Mouse (Mus musculus): ENCODE results near the gene Tbc1d22a.

Gene Tbc1d22a

DNA sequence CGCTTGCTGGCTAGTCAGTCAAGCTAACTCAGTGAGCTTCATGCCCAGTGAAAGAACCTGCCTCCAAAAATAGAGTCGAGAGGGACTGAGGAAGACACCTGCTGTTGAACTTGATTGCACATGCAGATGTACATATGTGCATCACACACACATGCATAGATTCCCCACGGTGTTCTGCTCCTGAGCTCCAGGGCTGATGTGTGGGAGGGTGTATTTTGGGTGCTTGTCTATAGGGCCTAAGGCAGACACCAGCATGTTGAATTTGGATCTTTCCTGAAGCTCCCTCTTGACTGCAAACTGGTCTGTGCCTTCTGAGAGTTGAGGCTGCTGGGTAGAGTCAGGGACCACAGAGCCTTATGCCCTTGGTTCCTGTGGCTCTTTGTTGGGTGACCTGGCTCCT is 23.8 kb downstream of the Tbc1d22a start:
- no peak for DNase-seq

DNA sequence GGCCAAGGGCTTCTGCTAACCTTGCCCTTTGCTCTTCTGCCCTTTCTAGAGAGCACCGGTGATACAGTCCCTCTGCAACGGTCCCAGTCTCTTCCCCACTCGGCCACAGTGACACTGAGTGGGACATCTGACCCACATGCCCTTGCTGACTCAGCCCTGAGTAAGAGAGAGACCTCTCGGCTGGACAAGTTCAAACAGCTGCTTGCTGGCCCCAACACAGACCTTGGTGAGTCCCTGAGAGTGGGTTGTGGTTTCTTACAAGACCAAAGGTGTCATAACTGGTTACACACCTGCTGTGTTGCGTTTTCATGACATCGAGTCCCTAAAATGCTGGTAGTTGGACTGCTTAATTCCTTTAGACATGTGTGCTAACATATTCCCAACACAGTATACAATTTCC is 24.8 kb downstream of the Tbc1d22a start:
- no peak for DNase-seq

DNA sequence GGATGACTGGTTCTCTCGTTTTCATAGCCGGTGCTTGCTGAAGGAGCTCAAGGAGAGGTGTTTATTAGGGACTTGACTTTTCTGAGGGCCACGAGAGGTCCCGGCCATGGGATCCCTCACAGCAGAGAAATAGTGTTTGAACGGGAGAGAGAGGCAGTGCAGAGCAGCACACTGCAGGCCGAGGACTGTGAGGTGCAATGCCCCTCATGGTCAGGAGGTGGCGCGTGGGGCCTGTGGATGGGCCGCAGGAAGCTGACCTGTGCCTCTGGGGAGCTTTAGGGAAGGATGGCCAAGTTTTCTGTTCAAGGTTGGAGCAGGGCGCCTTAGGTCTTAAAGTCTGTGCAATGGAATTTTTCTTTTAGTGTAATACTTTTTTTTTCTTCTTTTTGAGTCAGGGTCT is 25.5 kb downstream of the Tbc1d22a start:
- DNase-seq, result peak; percentile 79 to 85

DNA sequence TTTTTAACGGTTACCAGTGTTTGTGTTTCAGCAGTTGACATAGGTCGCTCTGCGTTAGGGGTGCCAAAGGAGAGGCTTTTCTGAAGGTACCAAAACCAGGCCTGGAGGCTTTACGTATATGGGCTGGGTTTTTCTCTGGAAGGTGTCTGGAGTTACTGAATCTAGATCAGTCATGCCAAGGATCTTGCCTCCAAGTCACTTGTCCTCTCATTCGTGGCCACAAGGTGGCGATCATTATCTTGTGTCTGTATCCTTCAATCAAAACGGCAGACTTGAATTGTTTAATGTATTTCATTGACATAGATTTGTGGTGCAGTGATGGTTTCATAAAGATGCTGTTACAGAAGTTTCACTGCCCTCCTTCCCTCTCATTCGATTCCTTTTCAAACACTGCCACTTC is 29.4 kb downstream of the Tbc1d22a start:
- DNase-seq, result peak; percentile 84 to 89

DNA sequence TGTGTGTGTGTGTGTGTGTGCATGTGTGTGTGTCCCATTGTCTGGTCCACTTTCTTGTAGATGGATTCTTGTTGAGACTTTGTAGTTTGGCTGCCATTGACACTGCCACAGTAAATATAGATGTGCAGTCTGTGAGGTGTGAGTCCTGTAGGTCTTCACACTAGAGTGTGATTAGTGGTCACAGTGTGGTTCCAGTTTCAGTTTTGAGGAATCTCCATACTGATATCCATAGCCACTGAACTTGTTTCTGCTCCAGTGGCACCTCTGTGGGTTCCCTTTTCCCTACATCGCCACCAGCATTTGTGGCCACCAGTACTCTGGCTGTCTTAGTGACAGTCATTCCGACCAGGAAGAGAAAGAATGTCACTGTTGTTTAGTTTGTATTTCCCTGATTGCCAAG is 30.1 kb downstream of the Tbc1d22a start:
- no peak for DNase-seq

DNA sequence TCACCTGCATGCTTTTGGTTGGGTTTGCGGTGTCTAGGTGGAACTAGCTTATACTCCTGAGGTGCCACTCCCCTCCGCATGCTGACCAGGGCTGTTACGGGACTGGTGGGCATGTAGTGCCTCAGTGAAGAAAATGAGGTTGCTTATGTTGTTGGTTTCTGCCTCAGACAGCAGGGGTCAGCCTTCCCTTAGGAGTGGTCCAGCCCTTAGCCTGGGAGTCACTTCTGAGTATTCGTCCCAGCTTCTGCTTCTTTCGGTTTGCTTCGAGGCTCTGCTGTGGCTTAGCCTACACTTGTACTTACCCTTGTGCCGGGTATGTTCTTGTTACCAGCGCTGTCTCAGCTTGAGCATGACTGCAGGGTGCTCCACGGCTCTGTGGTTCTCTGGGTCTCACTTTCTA is 36.0 kb downstream of the Tbc1d22a start:
- peak; percentile 57 to 59 for DNase-seq

DNA sequence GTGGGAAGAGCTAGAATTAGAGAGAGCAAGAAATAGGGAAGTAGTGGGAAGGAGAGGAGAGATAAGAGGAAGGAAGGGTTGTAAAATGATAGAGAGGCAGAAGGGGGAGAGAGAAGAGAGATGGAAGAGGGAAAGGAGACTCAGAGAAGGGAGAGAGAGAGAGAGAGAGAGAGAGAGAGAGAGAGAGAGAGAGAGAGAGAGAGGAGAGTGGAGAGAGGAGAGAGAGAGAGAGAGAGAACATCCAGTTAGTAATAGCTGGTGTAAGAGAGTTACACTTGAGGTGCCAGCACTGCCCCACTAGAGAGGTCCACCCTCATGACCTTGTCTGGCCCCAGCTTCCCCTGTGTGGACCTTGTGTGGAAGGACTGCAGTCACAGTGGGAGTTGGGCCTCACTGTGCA is 37.9 kb downstream of the Tbc1d22a start:
- DNase-seq, result no peak

DNA sequence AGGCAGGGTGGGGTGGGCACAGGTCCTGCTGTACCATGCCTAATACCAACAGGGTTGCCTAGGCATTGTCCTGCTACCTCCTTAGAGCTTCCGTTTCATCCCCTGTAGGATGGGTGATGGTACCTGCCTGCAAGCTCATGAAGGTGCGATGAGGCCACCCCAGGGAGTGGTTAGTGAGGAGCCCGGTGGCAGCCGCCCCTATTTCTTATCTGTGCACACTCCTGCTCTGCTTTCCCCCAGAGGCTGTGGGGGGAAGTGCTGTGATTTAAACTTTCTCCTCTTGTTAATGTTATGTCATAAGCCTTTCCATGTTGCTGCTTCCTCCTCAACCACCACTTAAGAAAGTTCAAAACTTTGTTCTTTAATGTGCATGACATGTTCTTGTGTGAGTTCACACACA is 38.4 kb downstream of the Tbc1d22a start:
- no peak for DNase-seq

DNA sequence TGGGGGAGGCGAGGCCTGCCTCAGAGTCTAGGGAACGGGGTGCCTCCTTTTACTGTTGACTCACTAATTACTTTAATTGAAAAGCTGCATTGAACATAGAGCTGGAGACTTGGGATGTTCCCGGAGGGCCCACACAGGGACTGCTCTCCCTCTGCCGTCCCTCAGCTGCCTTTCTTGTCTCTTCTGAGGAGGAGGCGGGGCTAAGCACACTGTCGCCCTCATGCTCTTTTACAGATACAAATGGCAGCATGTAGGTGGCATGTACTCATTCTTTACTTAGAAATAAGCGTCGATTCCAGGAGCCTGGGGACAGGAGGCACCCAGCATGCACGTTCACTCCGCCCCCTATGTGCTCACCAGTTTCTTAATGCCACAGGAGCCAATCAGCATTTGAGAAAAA is 39.2 kb downstream of the Tbc1d22a start:
- no peak for DNase-seq

DNA sequence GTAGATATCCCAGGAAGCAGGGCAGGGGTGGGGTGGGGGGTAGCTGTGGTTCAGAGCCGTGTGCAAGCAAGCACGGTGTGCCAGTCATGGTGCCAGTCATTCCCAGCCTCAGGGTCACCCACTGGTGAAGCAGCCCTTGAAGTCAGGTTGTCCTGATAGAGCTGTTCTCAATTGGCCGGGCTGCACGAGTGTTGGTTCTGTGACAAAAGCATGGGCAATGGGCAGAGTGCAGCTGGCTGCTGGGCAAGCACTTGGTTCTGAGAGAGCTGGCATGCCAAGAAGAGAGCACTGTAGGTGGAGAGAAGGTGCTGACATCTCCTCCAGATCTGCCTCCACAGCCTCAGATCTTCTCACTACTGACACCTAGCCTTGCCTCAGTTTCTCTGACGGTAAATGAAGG is 41.9 kb downstream of the Tbc1d22a start:
- no peak for DNase-seq

DNA sequence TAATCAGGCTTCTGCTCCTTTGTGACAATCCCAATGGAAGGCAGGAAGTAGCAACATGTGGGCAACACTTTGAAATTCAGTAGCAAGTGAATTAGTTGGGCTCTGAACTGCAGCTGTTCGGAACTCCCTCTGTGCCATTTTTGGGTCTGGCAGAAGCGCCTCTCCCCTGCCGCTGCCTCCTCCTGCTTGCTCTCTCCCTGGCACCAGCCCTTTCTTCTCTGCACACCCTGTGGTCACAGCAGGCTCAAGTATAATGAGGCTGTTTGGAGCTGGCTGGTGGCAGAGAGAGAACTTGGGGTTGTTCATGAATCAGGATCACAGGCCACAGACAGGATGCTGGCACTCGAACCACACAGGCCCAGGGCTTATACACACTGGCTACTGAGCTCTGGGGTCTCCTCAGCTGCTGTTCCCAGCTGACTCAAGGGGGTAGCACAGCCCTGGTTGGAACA is 42.5 kb downstream of the Tbc1d22a start:
- DNase-seq, result no peak

DNA sequence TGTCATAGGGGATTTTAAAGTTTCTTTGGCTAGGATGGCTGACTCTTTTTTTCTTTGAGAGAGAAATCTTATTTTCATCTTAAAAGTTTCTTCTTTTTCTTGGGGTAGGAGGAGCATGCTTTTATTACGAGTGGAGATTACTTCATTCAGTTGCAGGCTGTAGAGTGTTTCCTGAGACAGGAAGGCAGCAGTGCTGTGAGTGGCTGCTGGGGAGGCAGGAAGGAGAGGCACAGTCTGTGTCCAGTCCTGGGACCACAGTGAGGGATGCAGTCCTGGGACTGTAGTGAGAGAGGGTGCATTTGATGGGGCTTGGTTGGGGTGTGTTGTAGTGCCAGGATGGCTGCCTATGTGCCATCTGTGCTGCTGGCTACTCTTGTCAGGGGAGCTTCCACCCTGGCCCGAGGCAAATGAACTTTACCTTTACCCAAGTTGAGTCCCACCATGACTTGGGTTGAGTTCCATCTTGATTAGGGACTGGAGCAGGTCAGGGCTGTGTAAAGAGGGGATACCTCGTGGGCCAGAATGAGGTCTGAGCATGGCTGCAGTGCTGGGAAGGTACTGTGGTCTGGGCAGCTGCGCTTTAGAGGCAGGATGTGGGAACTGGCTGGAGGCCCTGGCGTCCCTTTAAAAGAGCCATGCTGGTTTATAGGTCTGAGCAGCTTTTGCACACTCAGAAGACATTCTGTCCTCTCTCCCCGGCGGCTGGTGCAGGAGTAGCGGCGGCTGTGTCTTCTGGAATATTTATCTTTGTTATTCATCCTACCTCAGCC is 43.8 kb downstream of the Tbc1d22a start:
- DNase-seq, result no peak

DNA sequence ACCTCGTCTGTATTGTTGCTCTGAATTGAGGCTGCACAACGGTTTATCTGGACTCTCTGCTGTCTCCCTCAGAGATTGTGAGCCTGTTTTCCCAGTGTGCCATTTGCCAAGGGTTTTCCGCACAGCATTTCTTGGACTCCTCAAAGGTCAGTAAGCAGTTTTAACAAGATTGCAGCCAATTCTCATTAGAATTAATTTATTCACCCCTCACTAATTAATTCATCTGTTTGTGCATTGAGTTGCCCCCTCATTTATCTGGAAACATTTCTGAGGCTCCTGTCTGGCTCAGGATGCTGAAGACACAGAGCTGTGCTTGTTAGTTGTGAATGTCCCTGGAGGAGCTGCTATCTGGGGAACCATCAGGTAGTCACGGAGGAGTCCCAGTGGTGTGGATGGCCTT is 45.0 kb downstream of the Tbc1d22a start:
- DNase-seq, result no peak

DNA sequence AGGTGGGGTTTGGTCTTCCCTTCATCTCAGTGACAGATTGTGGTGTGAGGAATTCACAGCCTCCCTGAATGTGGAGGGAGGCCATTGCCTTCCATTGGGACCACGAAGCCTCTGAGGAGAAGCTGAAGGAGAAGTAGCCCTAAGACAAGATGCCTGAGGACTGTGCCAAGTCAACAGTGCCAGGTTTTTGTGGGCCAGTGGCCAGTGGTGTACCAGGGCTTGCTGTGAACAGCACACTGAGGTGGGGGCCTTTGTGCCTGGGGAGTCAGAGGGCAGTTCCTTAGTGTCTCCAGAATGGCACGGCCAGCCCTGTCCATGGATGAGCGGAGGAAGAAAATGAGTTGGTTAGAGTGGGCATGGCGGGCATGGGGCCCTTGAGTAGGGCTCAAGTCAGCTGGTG is 45.9 kb downstream of the Tbc1d22a start:
- peak; percentile 44 to 53 for DNase-seq

DNA sequence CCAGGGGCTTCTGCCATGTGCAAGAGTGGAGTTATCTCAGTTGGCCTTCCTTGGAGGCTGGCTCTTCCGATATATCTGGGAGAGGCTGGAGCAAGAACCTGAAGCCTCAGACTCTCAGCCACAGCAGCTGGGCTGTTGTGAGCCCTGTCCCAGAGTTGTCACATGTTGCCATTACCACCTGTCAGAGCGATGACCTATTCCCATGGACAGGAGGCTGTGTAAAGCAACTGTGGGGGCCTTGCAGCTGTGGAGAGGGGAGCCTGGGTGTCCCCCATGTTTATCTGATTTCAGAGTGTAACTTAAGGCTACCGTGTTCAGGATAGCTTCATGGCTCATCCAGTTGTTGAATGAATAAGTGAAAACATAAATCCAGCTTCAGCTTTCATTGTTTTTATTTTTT is 50.1 kb downstream of the Tbc1d22a start:
- no peak for DNase-seq

DNA sequence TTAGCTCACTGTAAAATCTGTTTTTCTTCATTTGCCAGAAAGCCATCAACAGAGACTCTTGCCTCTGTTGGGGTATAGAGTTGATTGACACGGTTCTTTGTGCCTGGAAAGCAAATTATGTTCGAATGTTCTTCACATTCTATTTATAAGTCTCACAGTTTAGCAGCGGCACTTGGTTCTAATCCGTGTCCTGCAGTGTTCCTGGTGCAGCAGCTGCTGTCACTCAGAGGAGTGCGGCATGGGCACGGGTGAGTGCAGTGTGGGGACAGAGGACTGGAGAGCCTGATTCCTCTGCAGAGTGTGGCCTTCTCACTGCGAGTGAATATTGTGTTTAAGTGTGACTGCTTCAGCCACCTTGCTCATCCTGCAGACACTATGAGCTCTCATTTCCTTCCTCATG is 50.5 kb downstream of the Tbc1d22a start:
- no peak for DNase-seq

DNA sequence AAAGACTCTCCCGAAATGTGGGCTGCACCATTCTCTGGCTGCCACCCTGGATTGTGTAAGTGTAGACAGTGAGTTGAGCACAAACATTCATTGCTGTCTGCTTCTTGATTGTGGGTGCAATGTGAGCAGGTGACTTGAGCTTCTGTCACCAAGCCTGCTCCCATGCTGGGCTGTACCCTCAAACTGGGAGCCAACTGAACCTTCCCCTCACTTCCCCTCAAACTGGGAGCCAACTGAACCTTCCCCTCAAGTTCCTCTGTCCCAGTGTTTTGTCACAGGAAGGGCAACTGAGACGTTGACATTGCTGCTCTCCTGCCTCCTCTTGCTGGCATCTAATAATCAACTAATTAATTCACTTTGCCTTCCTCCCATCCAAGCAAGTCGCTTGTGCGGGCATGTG is 52.7 kb downstream of the Tbc1d22a start:
- DNase-seq, result no peak

DNA sequence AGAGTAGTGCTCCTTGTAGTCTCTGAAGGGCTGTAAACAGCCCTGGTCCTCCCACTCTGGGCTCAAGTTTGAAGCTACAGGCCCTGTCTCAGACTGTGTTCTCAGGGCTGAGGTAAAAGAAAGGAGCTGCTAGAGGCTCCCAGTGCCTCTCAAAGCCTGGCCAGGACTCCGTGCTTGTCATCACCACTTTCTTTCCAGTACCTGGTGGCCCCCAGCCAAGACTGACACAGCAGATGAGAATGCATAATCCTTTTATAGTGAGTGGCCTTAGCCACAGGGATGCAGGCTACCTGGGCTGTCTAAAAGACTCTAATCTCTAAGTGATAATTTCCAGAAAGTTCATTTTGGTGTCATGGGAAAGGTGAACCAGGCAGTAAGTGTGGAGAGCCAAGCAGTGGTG is 54.3 kb downstream of the Tbc1d22a start:
- DNase-seq, result peak; percentile 53 to 61

DNA sequence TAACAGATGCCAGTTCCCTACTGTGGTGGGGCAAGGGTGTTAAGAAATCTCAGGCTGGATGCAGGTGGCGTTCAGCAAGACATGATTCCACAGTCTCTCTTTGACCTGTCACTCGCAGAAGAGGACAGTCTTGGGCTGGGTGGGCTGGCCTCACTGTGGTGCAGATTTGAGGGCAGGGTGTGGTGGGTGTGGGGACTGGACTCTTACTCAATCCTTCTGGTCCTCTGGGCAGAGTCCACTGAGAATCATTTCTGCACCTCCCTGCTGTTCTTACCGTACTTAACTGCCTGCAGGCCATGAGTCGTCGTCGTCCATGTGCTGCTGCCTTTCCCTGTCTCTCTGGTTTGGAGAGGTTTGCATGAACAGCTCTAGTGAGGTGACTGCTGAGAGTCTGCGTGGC is 61.5 kb downstream of the Tbc1d22a start:
- no peak for DNase-seq

DNA sequence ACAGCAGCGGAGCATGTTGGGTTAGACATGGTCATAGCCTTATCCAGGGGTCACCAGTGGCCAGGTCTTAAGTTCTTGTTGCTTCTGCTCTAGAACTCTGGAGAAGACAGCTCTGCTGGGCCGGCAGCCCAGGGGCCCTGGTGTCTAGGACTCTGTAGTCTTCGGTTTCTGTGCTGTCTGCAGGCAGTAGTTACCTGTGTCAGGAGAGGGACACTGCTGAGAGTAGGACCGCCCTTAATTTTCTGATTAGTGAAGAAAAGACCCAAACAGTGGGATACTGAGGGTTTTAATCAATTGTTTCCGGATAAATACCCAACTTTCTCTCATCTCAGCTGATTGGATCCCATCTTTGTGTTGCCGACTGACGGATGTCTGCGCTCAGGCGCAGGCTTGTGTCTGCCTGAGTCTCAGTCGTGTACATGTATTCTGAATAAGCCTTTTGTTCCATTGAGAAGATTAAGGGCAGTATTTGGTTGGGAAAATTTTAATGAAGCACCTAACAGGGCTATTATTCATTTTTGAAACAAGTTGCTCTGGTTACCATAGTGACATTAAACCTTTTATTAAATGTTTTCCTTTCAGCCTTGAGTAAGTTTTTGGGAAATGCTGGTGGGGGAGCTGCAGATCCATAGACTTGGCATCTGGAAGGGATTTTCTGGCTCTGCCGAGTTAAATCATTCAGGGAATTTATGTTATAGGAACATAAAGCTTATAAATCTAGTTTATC is 62.4 kb downstream of the Tbc1d22a start:
- no peak for DNase-seq

DNA sequence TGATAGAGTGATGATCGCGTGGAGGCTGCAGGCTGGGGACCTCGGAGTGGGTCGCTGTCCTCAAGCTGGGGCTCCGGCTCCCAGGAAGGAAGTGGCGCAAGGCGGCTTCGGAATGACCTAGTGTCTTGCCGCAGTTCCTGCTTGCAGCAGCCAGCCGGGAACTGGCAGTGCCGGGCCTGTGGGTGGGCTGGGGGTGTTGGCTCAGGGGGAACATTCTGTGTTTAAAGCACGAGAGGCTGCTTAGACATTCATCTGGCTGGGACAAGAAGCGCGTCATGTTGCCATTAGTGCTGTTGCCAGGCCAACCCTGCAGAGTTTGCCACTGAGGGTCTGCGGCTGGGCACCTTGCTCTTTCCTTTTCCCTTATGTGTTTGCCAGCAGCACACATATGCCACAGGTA is 63.2 kb downstream of the Tbc1d22a start:
- no peak for DNase-seq

DNA sequence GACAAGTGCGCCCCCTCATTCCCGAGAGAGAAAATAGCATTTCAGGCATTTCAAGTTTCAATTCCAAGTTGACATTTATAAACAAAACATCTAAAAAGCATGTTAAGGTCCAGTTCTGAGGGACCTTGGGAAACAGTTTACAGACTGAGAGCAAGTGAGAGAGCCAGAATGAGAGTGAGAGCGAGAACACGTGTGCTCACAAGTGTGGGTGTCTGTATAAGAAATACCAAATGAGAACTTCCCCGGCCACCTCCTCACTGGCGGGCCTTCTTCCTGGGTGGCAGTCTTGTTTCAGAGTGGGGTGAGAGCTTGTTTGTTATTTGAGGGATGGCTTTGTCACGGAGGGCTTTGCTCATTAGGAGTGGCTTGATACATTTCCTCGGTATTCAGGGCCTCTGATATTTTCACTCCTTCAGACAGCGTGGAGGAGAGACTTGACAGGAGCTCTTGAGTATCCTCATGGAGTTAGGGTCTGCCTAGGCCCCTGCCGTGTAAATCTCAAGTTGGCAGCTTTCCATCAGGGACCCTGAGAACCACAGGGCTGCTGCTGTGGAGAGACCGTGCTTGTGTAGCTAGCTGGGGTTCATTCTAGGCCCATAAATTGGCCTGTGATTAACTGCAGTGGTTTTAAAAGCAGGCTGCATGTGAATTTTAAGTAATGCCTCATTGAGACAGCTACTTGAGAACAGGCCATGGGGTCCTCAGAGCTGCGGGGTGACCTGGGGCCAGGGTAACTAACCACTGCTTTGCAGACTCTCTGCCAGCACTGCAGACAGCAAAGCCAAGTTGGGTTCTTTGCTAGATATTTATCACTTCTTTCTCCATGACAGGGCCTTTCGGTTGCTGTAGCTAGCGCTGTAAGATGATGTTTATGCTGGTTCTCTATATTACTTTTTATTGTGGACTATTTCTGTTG is 65.1 kb downstream of the Tbc1d22a start:
- DNase-seq, result no peak

DNA sequence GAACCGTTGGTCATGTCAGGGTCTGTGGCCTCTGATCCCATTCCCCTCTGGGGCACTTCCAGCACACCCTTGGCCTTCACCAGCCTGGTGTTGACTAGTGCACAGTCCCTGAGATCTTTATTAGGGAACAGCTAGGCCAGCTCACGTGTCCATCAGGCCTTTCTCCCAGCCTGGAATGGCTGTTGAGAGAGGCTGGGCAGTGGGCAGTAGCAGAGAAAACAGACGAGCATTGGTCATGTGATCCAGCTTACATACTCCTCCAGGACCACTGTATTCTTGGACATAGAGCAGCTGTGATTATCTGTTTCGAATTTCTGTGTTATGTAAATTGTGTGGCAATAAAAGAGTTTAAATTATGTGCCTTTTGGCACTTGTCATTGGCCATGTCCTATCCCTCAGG is 65.9 kb downstream of the Tbc1d22a start:
- no peak for DNase-seq

DNA sequence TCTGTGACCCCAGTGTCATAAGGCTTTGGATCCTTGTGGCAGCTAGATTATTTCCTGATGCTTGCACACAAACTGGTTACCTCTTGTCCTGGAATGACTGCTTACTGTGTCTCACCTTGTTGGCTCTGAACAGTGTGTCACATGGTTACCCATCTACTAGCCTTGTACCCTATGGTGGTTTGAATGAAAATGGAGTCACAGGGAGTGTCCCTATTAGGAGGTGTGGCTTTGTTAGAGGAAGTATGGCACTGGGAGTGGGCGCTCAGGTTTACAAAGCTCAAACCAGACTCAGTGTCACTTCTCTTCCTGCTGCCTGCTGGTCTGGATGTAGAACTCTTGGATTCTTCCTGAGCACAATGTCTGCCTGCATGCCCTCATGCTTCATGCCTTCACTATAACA is 69.0 kb downstream of the Tbc1d22a start:
- no peak for DNase-seq
